Mouse (Mus musculus) heart, embryonic 14.5 days (tissue): ENCODE data around the gene Klhl6. TPM values are rescaled to one million over a fixed set of nuclear protein-coding genes. Genes with fewer than 3 reads are reported as not detected.
A peak's percentile ranks its signal among the peaks of the same experiment; 100 is the strongest.

Experiments
- ATAC-seq: fragments of 200-750 bp; cut with Nextera tagmentation; 2 replicates; pipeline ENCODE4 v1.8.0; 2017; ENCODE audit warnings: low read depth, moderate TSS enrichment; ENCODE audit not compliant: insufficient number of reproducible peaks, insufficient read depth, low FRiP score
- H3K27ac ChIP-seq, 2 experiments: fragments of 200-500 bp in 1 of 2; fragments of 300-500 bp in 1 of 2; sonication (generic) in 1 of 2; replicated peaks in 1 of 2; 2 replicates each; pipeline ENCODE4 v1.5.1; 2012 to 2014; ENCODE audit warnings: low read depth in 2 of 2, low read length in 2 of 2, control low read depth in 1 of 2, mild to moderate bottlenecking in 1 of 2, mixed read lengths in 1 of 2; ENCODE audit not compliant: control insufficient read depth in 1 of 2, insufficient read depth in 1 of 2
- H3K27me3 ChIP-seq: fragments of 300-500 bp; sonication (generic); 2 replicates; pipeline ENCODE4 v1.6.1; 2014; ENCODE audit warnings: mild to moderate bottlenecking, low read length, control low read depth; ENCODE audit not compliant: control insufficient read depth, insufficient read depth
- H3K36me3 ChIP-seq: fragments of 300-500 bp; sonication (generic); 2 replicates; pipeline ENCODE4 v1.6.1; 2014; ENCODE audit warnings: mild to moderate bottlenecking, control low read depth, low read length, mixed read lengths; ENCODE audit not compliant: control insufficient read depth, insufficient read depth
- H3K4me1 ChIP-seq, 2 experiments: fragments of 200-500 bp in 1 of 2; fragments of 300-500 bp in 1 of 2; sonication (generic) in 1 of 2; 2 replicates each; pipeline ENCODE4 v1.6.1; 2012 to 2014; ENCODE audit warnings: low read length in 2 of 2, control low read depth in 1 of 2, mixed read lengths in 1 of 2; ENCODE audit not compliant: control insufficient read depth in 2 of 2, insufficient read depth in 2 of 2
- H3K4me2 ChIP-seq: fragments of 300-500 bp; sonication (generic); 2 replicates; pipeline ENCODE4 v1.6.1; 2014; ENCODE audit warnings: mild to moderate bottlenecking, low read length
- H3K4me3 ChIP-seq, 2 experiments: fragments of 200-500 bp in 1 of 2; fragments of 300-500 bp in 1 of 2; sonication (generic) in 1 of 2; 2 replicates each; pipeline ENCODE4 v1.5.1; 2012 to 2014; ENCODE audit warnings: low read length in 2 of 2, mild to moderate bottlenecking in 2 of 2, control low read depth in 1 of 2, low read depth in 1 of 2, moderate library complexity in 1 of 2; ENCODE audit not compliant: control insufficient read depth in 1 of 2, insufficient read depth in 1 of 2
- H3K9ac ChIP-seq: fragments of 300-500 bp; sonication (generic); 2 replicates; pipeline ENCODE4 v1.6.1; 2014; ENCODE audit warnings: mild to moderate bottlenecking, low read length
- H3K9me3 ChIP-seq: fragments of 300-500 bp; sonication (generic); 2 replicates; pipeline ENCODE4 v1.6.1; 2016; ENCODE audit warnings: low read length, control low read depth; ENCODE audit not compliant: control insufficient read depth
- WGBS: fragments of 180-500 bp; shearing (Covaris S2); extraction: QIAGEN DNeasy Blood & Tissue Kit; methylation state at CpG from one replicate; pipeline ENCODE4 v1.1.7; 2014; 5-methylcytosine and 5-hydroxymethylcytosine counted together
- polyA plus RNA-seq: library from polyadenylated mRNA; unstranded; fragments of >200 nt; fragmentation: Nextera tagmentation; extraction: Ambion mirVana; gene quantifications from 2 replicates; pipeline ENCODE4 v1.2.1, GENCODE M21; 2014

The Klhl6 gene
- polyA plus RNA-seq, 1 experiment from 2014 or later = 19.4 TPM

- no peak for ATAC-seq
- Histone ChIP-seq H3K4me2 (no peak overlapping the region), H3K9ac (no peak overlapping the region), H3K9me3 (no peaks in the 10 kb centered on the region), H3K36me3 (peaks cover 21% of the 10 kb centered on the region), H3K27ac (no peak overlapping the region), H3K4me1 (peaks cover 0 to 9% of the 10 kb centered on the region in 2 experiments; a peak in 3 of 4 replicates), H3K4me3 (no peak overlapping the region), H3K27me3 (no peaks in the 10 kb centered on the region)
- 77% methylated on average over 5 of the region's 5 CpGs for WGBS
Observed at GRCm38 (mm10) chr16:19957051-19957450, 25.8 kb downstream of the Klhl6 start.

- no peak for ATAC-seq
- Histone ChIP-seq H3K27me3 (no peaks in the 10 kb centered on the region), H3K27ac (peak overlapping the region in 1 of 2 experiments; percentile 15; a peak in 2 of 4 replicates), H3K4me3 (no peak overlapping the region), H3K36me3 (peaks cover 31% of the 10 kb centered on the region), H3K9ac (no peak overlapping the region), H3K4me1 (peaks cover 4 to 14% of the 10 kb centered on the region in 2 experiments), H3K4me2 (no peak overlapping the region), H3K9me3 (no peaks in the 10 kb centered on the region)
- WGBS = 88% methylated on average over 3 of the region's 3 CpGs
Observed at GRCm38 (mm10) chr16:19947336-19947735, 35.5 kb downstream of the Klhl6 start.

- ATAC-seq = peak; percentile 69
- Histone ChIP-seq H3K9ac (no peak overlapping the region), H3K27ac (peak overlapping the region in 1 of 2 experiments; percentile 26; a peak in 2 of 4 replicates), H3K27me3 (no peaks in the 10 kb centered on the region), H3K9me3 (no peaks in the 10 kb centered on the region), H3K4me1 (peaks cover 4 to 14% of the 10 kb centered on the region in 2 experiments), H3K4me2 (no peak overlapping the region), H3K36me3 (peaks cover 31% of the 10 kb centered on the region), H3K4me3 (no peak overlapping the region)
- 55% methylated on average over 11 of the region's 11 CpGs for WGBS
Observed at GRCm38 (mm10) chr16:19946578-19947298, 36.1 kb downstream of the Klhl6 start.

- H3K4me3 ChIP-seq = no peak overlapping the region
- no peaks in the 10 kb centered on the region for H3K9me3 ChIP-seq
- no peaks in the 10 kb centered on the region for H3K36me3 ChIP-seq
- H3K4me2 ChIP-seq = no peak overlapping the region
- H3K27me3 ChIP-seq = no peaks in the 10 kb centered on the region
- H3K27ac ChIP-seq = no peak overlapping the region
- no peaks in the 10 kb centered on the region for H3K4me1 ChIP-seq
- no peak for ATAC-seq
- H3K9ac ChIP-seq = no peak overlapping the region
Observed at GRCm38 (mm10) chr16:19920823-19921222, 62.0 kb downstream of the Klhl6 start.

- no peak for ATAC-seq
- no peaks in the 10 kb centered on the region for H3K4me1 ChIP-seq
- H3K9ac ChIP-seq = no peak overlapping the region
- no peak overlapping the region for H3K27ac ChIP-seq
- H3K27me3 ChIP-seq = no peaks in the 10 kb centered on the region
- no peaks in the 10 kb centered on the region for H3K36me3 ChIP-seq
- no peak overlapping the region for H3K4me3 ChIP-seq
- 86% methylated on average over 1 of the region's 1 CpGs for whole genome bisulfite sequencing
- no peak overlapping the region for H3K4me2 ChIP-seq
- no peaks in the 10 kb centered on the region for H3K9me3 ChIP-seq
Observed at GRCm38 (mm10) chr16:19918286-19918685, 64.6 kb downstream of the Klhl6 start.

GRCm38 (mm10) chr16:19912582-19912981, 70.3 kb downstream of the Klhl6 start:
- H3K27me3 ChIP-seq = no peaks in the 10 kb centered on the region
- no peak overlapping the region for H3K9ac ChIP-seq
- no peak for ATAC-seq
- no peaks in the 10 kb centered on the region for H3K4me1 ChIP-seq
- H3K36me3 ChIP-seq = no peaks in the 10 kb centered on the region
- no peaks in the 10 kb centered on the region for H3K9me3 ChIP-seq
- no peak overlapping the region for H3K27ac ChIP-seq
- no peak overlapping the region for H3K4me2 ChIP-seq
- 61% methylated on average over 2 of the region's 2 CpGs for WGBS
- no peak overlapping the region for H3K4me3 ChIP-seq

GRCm38 (mm10) chr16:19908291-19908690, 74.5 kb downstream of the Klhl6 start:
- no peaks in the 10 kb centered on the region for H3K36me3 ChIP-seq
- 52% methylated on average over 3 of the region's 3 CpGs for WGBS
- no peak for ATAC-seq

GRCm38 (mm10) chr16:19907103-19907502, 75.7 kb downstream of the Klhl6 start:
- Histone ChIP-seq H3K9ac (no peak overlapping the region), H3K27me3 (no peaks in the 10 kb centered on the region), H3K4me3 (no peak overlapping the region), H3K4me1 (no peaks in the 10 kb centered on the region; a peak in 1 of 4 replicates), H3K27ac (no peak overlapping the region), H3K9me3 (no peaks in the 10 kb centered on the region), H3K36me3 (no peaks in the 10 kb centered on the region), H3K4me2 (no peak overlapping the region)
- 31% methylated on average over 2 of the region's 2 CpGs for WGBS
- ATAC-seq = no peak

More at GRCm38 (mm10) chr16:19908291-19908690, 74.5 kb downstream of the Klhl6 start:
- no peaks in the 10 kb centered on the region for H3K9me3 ChIP-seq
- no peak overlapping the region for H3K9ac ChIP-seq
- H3K4me1 ChIP-seq = no peaks in the 10 kb centered on the region; a peak in 1 of 4 replicates
- no peak overlapping the region for H3K4me3 ChIP-seq
- H3K4me2 ChIP-seq = no peak overlapping the region
- no peak overlapping the region for H3K27ac ChIP-seq
- H3K27me3 ChIP-seq = no peaks in the 10 kb centered on the region
